Mouse (Mus musculus): Measurements from ENCODE around the gene Olfr1339. TPM values are rescaled to one million over a fixed set of nuclear protein-coding genes. Genes with fewer than 3 reads are reported as not detected.
A peak's percentile ranks its signal among the peaks of the same experiment; 100 is the strongest.

Olfr1339 gene
- total RNA-seq (2021) = not detected
- long read RNA-seq, experiment 1 = 0 reads
- long read RNA-seq, experiment 2 = 0 reads

DNA sequence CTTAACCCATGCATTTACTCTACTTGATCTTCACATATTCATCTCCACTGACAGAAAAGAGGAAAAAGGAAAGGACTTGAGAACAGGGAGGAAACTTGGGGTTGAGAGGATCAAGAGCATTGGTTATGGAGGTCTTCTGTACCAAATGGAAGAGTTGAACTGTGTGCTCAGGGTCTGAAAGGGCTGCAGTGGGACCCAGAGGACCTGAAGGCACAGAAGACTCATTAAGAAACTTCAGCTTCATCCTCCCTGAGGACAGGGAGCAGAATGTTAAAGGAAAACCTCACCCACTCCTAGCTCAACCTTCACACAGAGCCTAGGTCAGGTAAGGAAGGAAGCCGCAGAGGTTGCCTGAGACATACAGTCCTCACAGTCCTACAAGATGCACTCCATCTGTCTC is at the start of gene Olfr1339:
Gene Olfr1339, plus strand, starts transcription at position 301 of the 400 bp plus-strand sequence.
- DNase-seq (ENCODE audit: low spot score in 2 of 2) = no peak

DNA sequence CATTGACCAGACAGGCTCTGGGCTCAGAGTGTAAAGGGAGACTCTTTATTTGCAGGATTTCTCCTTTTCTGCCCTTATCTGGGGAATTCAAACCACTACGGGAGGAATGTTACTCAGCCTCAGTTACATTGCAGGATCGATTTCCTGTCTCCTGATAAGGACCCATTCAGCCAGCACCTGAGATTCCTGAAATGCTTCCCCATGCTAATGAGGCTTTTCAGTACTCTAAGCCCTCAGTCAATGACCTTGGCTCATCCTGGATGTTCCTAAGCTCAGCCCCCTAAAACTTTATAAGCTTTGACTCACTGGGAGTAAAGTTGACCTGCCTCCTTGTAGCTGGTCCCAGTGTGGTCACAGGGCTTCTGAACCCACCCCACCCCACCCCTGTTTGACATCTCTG is 44.9 kb upstream of the Olfr1339 start:
- DNase-seq (ENCODE audit: low spot score in 2 of 2) = no peak

DNA sequence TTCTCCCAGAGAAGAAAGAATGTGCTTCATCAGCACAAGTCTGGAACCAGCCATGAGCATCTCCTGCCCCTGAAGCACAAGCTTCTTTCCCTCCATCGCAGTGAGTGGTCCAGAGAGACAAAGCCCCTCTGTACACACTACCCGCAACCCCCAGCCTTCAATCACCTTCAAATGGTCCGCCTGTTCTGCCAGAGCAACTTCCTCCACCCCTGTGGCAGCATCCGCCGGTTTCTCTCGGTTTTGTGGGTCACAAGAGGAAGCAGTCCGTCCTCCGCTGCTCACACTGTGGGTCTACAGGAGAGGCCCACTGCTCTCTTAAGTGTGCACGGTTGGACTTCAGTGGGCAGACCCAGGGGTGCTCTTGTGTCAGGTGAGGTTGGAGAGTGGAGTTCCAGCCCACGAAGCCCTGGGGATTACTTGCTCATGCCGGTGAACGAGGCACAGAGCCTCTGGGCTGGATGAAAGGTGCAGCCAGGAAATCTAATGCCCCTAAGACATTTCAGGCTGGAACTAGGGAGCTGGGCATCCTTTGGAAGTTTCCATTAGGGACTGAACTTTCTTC is 39.5 kb upstream of the Olfr1339 start, which contains the start of gene Olfr1342:
Gene Olfr1342, minus strand, starts transcription at position 345 of the 562 bp plus-strand sequence.
- DNase-seq (ENCODE audit: low spot score in 2 of 2) = no peak

- no peak for DNase-seq (ENCODE audit: low spot score in 2 of 2)
These were observed 38.2 kb upstream of the Olfr1339 start for GRCm38 (mm10) chr4:118693812-118694211.

DNA sequence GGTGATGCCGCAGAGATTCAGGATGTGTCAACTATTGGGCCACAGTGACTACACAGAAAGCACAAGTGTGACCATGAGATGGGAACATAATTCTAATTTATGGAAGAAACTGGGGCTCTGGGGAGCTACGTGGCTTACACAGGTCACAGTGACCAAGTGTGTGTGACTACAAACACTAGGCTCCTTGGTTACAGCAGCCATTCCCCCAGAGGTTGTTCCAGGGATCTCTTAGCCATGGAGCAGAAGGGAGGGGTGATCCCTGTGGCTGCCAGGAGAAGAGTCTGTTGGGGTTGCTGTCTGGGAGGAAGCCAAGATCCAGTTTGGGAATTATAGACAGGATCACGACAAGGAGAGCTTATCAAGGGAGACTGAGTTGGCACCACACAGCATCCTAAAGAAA is 28.8 kb upstream of the Olfr1339 start, which contains the start of gene Olfr1341:
Gene Olfr1341, plus strand, starts transcription at position 301 of the 400 bp plus-strand sequence.
- DNase-seq (ENCODE audit: low spot score in 2 of 2) = no peak

GRCm38 (mm10) chr4:118708086-118708485 is 23.9 kb upstream of the Olfr1339 start:
- DNase-seq (ENCODE audit: low spot score in 2 of 2) = no peak

DNA sequence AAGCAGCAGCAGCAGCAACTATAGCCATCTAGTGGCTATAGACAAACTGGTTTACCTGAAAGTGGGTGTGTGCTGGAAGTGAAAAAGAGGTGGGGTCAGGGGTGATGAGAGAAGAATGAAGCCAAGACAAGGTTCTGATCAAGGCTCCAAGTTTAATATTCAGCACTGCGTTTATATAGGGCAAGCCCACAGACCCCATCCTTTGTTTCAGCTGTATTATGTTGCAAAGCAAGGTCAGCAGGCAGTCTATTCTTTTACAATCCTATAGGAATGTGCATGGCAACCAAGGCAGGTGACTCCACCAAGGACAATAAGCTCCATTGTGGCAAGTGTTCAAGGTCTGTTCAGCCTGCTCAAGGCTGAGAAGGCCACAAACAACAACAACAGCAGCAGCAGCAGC is 20.3 kb upstream of the Olfr1339 start:
- DNase-seq (ENCODE audit: low spot score in 2 of 2) = no peak

- DNase-seq (ENCODE audit: low spot score in 2 of 2) = no peak
These were observed 12.1 kb upstream of the Olfr1339 start, which contains the start of gene Olfr1340 for GRCm38 (mm10) chr4:118719838-118720237. Gene Olfr1340, plus strand, starts transcription at chr4:118720138.

DNA sequence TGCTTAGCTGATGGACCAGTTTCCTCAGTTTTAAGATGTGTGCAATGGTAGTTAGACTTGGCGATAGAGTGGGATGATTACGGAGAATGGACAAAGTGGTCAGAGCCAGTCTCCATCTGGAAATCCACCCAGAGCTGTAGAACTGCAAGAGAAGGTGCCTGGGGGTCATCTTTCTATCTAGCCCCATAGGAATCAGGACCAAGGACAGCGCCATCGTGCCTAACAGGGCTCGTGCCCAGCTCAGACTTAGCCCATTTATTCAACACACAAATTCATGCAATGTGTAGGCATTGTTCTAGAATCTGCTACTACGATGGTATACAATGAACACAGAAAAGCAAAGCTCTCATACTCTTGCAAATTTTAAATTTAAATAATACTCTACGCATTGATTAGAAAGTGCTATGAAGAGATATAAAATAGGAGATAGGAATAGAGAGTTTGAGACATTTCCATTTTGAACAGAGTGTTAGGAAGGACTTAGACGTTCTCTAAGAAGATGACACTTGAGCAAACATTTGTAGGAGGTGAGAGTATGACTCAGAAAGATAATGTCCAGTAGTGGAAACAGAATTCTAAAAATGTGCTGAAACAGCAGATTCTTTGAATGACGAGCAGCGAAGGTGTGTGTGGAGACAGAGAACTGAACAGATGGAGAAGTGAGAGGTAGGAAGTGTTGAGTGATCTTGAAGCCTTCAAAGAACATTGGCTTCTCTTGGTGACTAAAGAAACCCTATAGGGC is 10.1 kb upstream of the Olfr1339 start:
- DNase-seq (ENCODE audit: low spot score in 2 of 2) = peak in 1 of 2 experiments; percentile 2

GRCm38 (mm10) chr4:118739574-118739973 is 7.6 kb downstream of the Olfr1339 start:
- DNase-seq (ENCODE audit: low spot score in 2 of 2) = no peak

DNA sequence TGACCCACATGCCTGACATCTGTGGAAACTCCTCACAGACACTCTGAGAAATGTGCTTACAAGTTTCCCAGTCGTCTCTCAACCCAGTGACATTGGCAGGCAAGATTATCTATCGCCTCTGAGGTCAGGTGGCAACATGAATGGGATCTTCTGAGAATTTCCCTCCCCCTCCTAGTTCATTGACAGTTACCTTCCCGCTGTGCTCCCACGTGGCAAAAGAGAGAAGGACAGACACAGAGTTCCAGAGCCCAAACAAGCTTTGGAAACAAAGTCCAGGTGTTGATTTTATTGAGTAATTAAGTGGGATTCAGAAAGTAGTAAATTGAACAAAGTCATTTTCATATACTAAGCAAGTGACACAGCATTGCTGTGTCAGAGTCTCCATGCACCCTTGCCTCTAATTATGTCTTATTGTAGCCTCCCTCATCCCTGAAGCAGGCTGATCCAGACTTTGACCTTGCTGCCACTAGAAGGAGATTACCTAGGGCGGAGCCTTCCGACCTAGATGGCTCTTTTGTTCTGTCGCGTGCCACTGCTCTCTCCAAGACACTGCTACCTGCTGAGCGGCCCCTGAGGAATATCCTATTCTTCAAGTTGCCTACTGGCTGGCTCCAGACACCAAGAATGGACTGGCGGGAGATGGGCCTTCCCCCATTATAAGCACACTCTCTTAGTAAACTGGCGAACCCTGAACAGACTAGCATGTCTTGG is 9.2 kb downstream of the Olfr1339 start:
- no peak for DNase-seq (ENCODE audit: low spot score in 2 of 2)

GRCm38 (mm10) chr4:118741881-118742280 is 9.9 kb downstream of the Olfr1339 start:
- DNase-seq (ENCODE audit: low spot score in 2 of 2) = no peak

GRCm38 (mm10) chr4:118758637-118759036 is 26.7 kb downstream of the Olfr1339 start, which contains the start of gene Olfr1338:
Gene Olfr1338, minus strand, starts transcription at chr4:118758737.
- DNase-seq (ENCODE audit: low spot score in 2 of 2) = no peak

GRCm38 (mm10) chr4:118782486-118782885 is 50.5 kb downstream of the Olfr1339 start, which contains the start of gene Olfr1337:
Gene Olfr1337, minus strand, starts transcription at chr4:118782586.
- no peak for DNase-seq (ENCODE audit: low spot score in 2 of 2)

Other genes starting within 250 kb of the Olfr1339 start
- 10 to 100 TPM; 36.1 to 41.7 TPM for gene Tie1, start 242.1 kb upstream of the Olfr1339 start, total RNA-seq (2021)
- gene 2610528J11Rik, start 205.2 kb upstream of the Olfr1339 start, total RNA-seq (2021) = not detected
- gene Tmem125, start 188.1 kb upstream of the Olfr1339 start, total RNA-seq (2021) = not detected
- gene Cfap57, start 111.4 kb upstream of the Olfr1339 start, total RNA-seq (2021) = not detected
- gene Ebna1bp2, start 111.4 kb upstream of the Olfr1339 start, total RNA-seq (2021) = 10 to 100 TPM; 75.6 to 76.0 TPM
- gene Olfr62, start 73.2 kb upstream of the Olfr1339 start, total RNA-seq (2021) = not detected
- gene Olfr1342, start 39.4 kb upstream of the Olfr1339 start, total RNA-seq (2021) = not detected
- gene Olfr1341, start 28.7 kb upstream of the Olfr1339 start, total RNA-seq (2021) = not detected
- not detected for gene Olfr1340, start 12.0 kb upstream of the Olfr1339 start, total RNA-seq (2021)
- gene Olfr1338, start 26.6 kb downstream of the Olfr1339 start, total RNA-seq (2021) = not detected
- not detected for gene Olfr1337, start 50.4 kb downstream of the Olfr1339 start, total RNA-seq (2021)
- gene Olfr1335, start 77.8 kb downstream of the Olfr1339 start, total RNA-seq (2021) = not detected
- gene Olfr1333, start 104.1 kb downstream of the Olfr1339 start, total RNA-seq (2021) = not detected
- gene Olfr1331, start 132.5 kb downstream of the Olfr1339 start, total RNA-seq (2021) = not detected
- not detected for gene Olfr1330, start 156.4 kb downstream of the Olfr1339 start, total RNA-seq (2021)
- gene Olfr1329, start 185.3 kb downstream of the Olfr1339 start, total RNA-seq (2021) = not detected
- not detected for gene Olfr1328, start 206.4 kb downstream of the Olfr1339 start, total RNA-seq (2021)
- not detected for gene Lao1, start 229.4 kb downstream of the Olfr1339 start, total RNA-seq (2021)